12 mouse cellular contexts compared by ENCODE assay signal in genomic region chr10:62422255-62422654, GRCm38 (mm10). TPM values are rescaled to one million over a fixed set of nuclear protein-coding genes. Genes with fewer than 3 reads are reported as not detected.
DNase-seq lines count a peak whose midpoint lies in the region; ATAC-seq lines count a peak whose summit lies in the region.
"Had no signal": no experiment of that assay in that cellular context is flagged by ENCODE, and none has a peak within 500 bp of the region (broad histone marks: within the 10 kb centered on the region; RNA-seq: fewer than 3 reads in every experiment).

Gene Hkdc1, minus strand, starts transcription at chr10:62422491.

- no peaks in the 10 kb centered on the region for H3K4me1 ChIP-seq in kidney, embryonic 14.5 days (ENCODE audit: control insufficient read depth, insufficient read depth, low read length)
- 0 out of 2 replicates have a peak, but pooled peaks cover 6% of the 10 kb centered on the region for H3K4me1 ChIP-seq in liver, embryonic 15.5 days (replicated peaks)
- H3K4me1 ChIP-seq in forebrain, embryonic 13.5 days = 0 out of 2 replicates have a peak, but pooled peaks cover 4% of the 10 kb centered on the region

- WGBS in kidney, embryonic 14.5 days = 45% methylated on average over 15 of the region's 15 CpGs
- 56% methylated on average over 15 of the region's 15 CpGs for WGBS in liver, embryonic 15.5 days (ENCODE audit: insufficient replicate concordance)
- WGBS in forebrain, embryonic 13.5 days = 58% methylated on average over 15 of the region's 15 CpGs

- no peak within 1 kb of the TSS for H3K4me3 ChIP-seq in kidney, embryonic 14.5 days (ENCODE audit: low read length)
- H3K4me3 ChIP-seq in liver, embryonic 15.5 days (replicated peaks) = peak within 1 kb of the TSS; percentile 22
- H3K4me3 ChIP-seq in forebrain, embryonic 13.5 days = no peak within 1 kb of the TSS
- H3K4me3 ChIP-seq: megakaryocyte, embryonic 14.5 days had no signal

- DNase-seq in left cerebral cortex, postnatal 25 days (ENCODE audit: low spot score in 2 of 2) = no peak
- DNase-seq in left cerebral cortex, postnatal 4 days = no peak
- DNase-seq in thymus, postnatal 25 days = no peak
- no peak for DNase-seq in adrenal gland, postnatal 10 days
- DNase-seq in frontal cortex, postnatal 25 days (ENCODE audit: low spot score in 2 of 2) = no peak
- DNase-seq: forebrain, postnatal 0 days had no signal

- H3K27me3 ChIP-seq in kidney, embryonic 14.5 days (ENCODE audit: control insufficient read depth, insufficient read depth, low read length) = no peaks in the 10 kb centered on the region
- no peaks in the 10 kb centered on the region for H3K27me3 ChIP-seq in liver, embryonic 15.5 days
- H3K27me3 ChIP-seq in forebrain, embryonic 13.5 days = no peaks in the 10 kb centered on the region

- no peaks in the 10 kb centered on the region for H3K36me3 ChIP-seq in kidney, embryonic 14.5 days (ENCODE audit: control insufficient read depth, insufficient read depth, low read length)
- no peaks in the 10 kb centered on the region for H3K36me3 ChIP-seq in liver, embryonic 15.5 days (replicated peaks)
- no peaks in the 10 kb centered on the region for H3K36me3 ChIP-seq in forebrain, embryonic 13.5 days (ENCODE audit: poor library complexity, severe bottlenecking)

- intact Hi-C loops in left cerebral cortex, postnatal 25 days (cut with DNase I) = no loop called here
- intact Hi-C loops in left cerebral cortex, postnatal 4 days (cut with DNase I) = no loop called here

- no peak within 1 kb of the TSS for H3K9ac ChIP-seq in kidney, embryonic 14.5 days (ENCODE audit: low read depth, low read length)
- no peak within 1 kb of the TSS for H3K9ac ChIP-seq in liver, embryonic 15.5 days
- H3K9ac ChIP-seq in forebrain, embryonic 13.5 days = no peak within 1 kb of the TSS
- H3K9ac ChIP-seq: forebrain, postnatal 0 days; hindbrain, embryonic 14.5 days had no signal

- no peak within 1 kb of the TSS for H3K27ac ChIP-seq in kidney, embryonic 14.5 days (ENCODE audit: low read depth, low read length)
- H3K27ac ChIP-seq in liver, embryonic 15.5 days (replicated peaks) = peak within 1 kb of the TSS; percentile 33; the same call in 1 of the 2 replicates
- no peak within 1 kb of the TSS for H3K27ac ChIP-seq in forebrain, embryonic 13.5 days
- H3K27ac ChIP-seq: hindbrain, embryonic 14.5 days had no signal

- ATAC-seq in kidney, embryonic 14.5 days (ENCODE audit: low FRiP score, low TSS enrichment) = no peak
- no peak for ATAC-seq in liver, embryonic 15.5 days (ENCODE audit: insufficient read depth)
- ATAC-seq in forebrain, embryonic 13.5 days = no peak
- ATAC-seq: forebrain, postnatal 0 days had no signal

- no peaks in the 10 kb centered on the region for H3K9me3 ChIP-seq in kidney, embryonic 14.5 days (ENCODE audit: control insufficient read depth, low read length)
- H3K9me3 ChIP-seq in liver, embryonic 15.5 days (replicated peaks) = no peaks in the 10 kb centered on the region
- H3K9me3 ChIP-seq in forebrain, embryonic 13.5 days (replicated peaks) = no peaks in the 10 kb centered on the region
- H3K9me3 ChIP-seq: megakaryocyte, embryonic 14.5 days had no signal

- peak within 1 kb of the TSS; percentile 5; the same call in 1 of the 2 replicates for H3K4me2 ChIP-seq in kidney, embryonic 14.5 days (replicated peaks; ENCODE audit: low read depth, low read length)
- peak within 1 kb of the TSS; percentile 38 for H3K4me2 ChIP-seq in liver, embryonic 15.5 days
- no peak within 1 kb of the TSS for H3K4me2 ChIP-seq in forebrain, embryonic 13.5 days
- H3K4me2 ChIP-seq: hindbrain, embryonic 14.5 days had no signal

RNA-seq across cellular contexts. Expression of gene Hkdc1, which starts in this region (rescaled TPM):
- 10 to 100 TPM; 12.9 to 13.3 TPM for total RNA-seq in left cerebral cortex, postnatal 25 days (2021)
- total RNA-seq in left cerebral cortex, postnatal 4 days (2021) = 1 to 10 TPM in 1 of 2 experiments, under 1 TPM in 1; 0.82 to 1.1 TPM
- polyA plus RNA-seq in kidney, embryonic 14.5 days (2014; fragmentation: Nextera tagmentation; extraction: Ambion mirVana) = 1.7 TPM in 2 replicates
- 6.8 and 9.8 TPM in 2 replicates for polyA plus RNA-seq in liver, embryonic 15.5 days (2015; fragmentation: Nextera tagmentation; extraction: Ambion mirVana)
- total RNA-seq in adrenal gland, postnatal 10 days (2021) = under 1 TPM in 1 of 2 experiments, not detected in 1; 0.30 TPM
- polyA plus RNA-seq in forebrain, embryonic 13.5 days (2015; fragmentation: Nextera tagmentation; extraction: Ambion mirVana) = 0.24 and 0.34 TPM in 2 replicates
- total RNA-seq: CH12.LX had no signal

Comparison
In these comparisons a context has a peak if more than half of its experiments do, and no peak if none do; other contexts are left out.
1. RNA of gene Hkdc1 (total RNA-seq): 12.9 to 13.3 TPM in left cerebral cortex, postnatal 25 days; 0.82 to 1.1 TPM in left cerebral cortex, postnatal 4 days and 0.30 TPM in adrenal gland, postnatal 10 days; every median in the first group is over 4 times any median in the second.